Comparison of ENCODE assay signal across 20 mouse cellular contexts in the genomic region with DNA sequence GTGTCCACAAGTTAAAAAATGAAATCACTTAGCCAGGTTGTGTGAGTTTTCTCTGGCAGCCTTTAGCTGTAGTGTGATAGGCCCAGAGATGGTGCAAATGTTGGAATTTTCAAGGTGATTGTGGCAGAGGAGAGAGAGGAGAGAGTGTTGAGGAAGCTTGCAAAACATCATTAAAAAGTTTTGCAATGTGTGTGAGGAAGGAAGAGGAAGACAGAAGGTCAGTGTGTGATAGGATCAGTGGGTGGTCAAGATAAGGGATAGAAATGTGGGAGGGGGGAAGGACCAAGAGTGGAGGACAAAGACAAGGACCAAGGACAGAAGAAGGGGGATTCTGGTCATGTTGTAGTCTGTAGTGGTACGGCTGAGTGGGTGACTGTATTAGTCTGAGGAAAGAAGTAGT. TPM values are rescaled to one million over a fixed set of nuclear protein-coding genes. Genes with fewer than 3 reads are reported as not detected.
"Had no signal": no experiment of that assay in that cellular context is flagged by ENCODE, and none has a peak within 500 bp of the region (broad histone marks: within the 10 kb centered on the region; RNA-seq: fewer than 3 reads in every experiment).

No protein-coding gene starts in this region.

- DNase-seq: liver, postnatal 0 days; lung, adult 2 months; lung, postnatal 14 days; lung, postnatal 36 days; right cerebral cortex, postnatal 14 days; thymus, adult 2 months; thymus, postnatal 25 days; thymus, postnatal 4 days had no signal

- ATAC-seq: liver, postnatal 0 days; lung, postnatal 0 days; midbrain, embryonic 13.5 days; midbrain, embryonic 15.5 days had no signal

- H3K4me1 ChIP-seq: liver, embryonic 15.5 days; lung, embryonic 15.5 days; megakaryocyte, embryonic 14.5 days; midbrain, embryonic 13.5 days; midbrain, embryonic 15.5 days; neural tube, embryonic 12.5 days; stomach, embryonic 15.5 days had no signal

- H3K27ac ChIP-seq: liver, embryonic 15.5 days; lung, embryonic 15.5 days; macrophage; midbrain, embryonic 13.5 days; midbrain, embryonic 15.5 days; neural tube, embryonic 12.5 days; stomach, embryonic 15.5 days; stomach, postnatal 0 days had no signal

- H3K4me3 ChIP-seq: liver, embryonic 15.5 days; lung, embryonic 15.5 days; megakaryocyte, embryonic 14.5 days; midbrain, embryonic 13.5 days; midbrain, embryonic 15.5 days; neural tube, embryonic 12.5 days; stomach, embryonic 15.5 days had no signal

- H3K36me3 ChIP-seq: liver, embryonic 15.5 days; lung, embryonic 15.5 days; midbrain, embryonic 13.5 days; midbrain, embryonic 15.5 days; neural tube, embryonic 12.5 days; stomach, embryonic 15.5 days had no signal

- H3K27me3 ChIP-seq: liver, embryonic 15.5 days; lung, embryonic 15.5 days; megakaryocyte, embryonic 14.5 days; midbrain, embryonic 13.5 days; midbrain, embryonic 15.5 days; neural tube, embryonic 12.5 days; stomach, embryonic 15.5 days had no signal

- H3K9me3 ChIP-seq: liver, embryonic 15.5 days; lung, embryonic 15.5 days; megakaryocyte, embryonic 14.5 days; midbrain, embryonic 13.5 days; midbrain, embryonic 15.5 days; neural tube, embryonic 12.5 days; stomach, embryonic 15.5 days had no signal

RNA-seq across cellular contexts. Expression of a gene that starts 14.3 kb away (rescaled TPM):
- total RNA-seq: monocyte, adult 5-6 weeks had no signal
- polyA plus RNA-seq: macrophage had no signal

RNA-seq across cellular contexts. Expression of a gene that starts 46.6 kb away (rescaled TPM):
- total RNA-seq: monocyte, adult 5-6 weeks; neutrophil, adult 5-6 weeks had no signal
- polyA plus RNA-seq: macrophage had no signal
